Mouse (Mus musculus): ENCODE data around the gene Tdrkh.

DNA sequence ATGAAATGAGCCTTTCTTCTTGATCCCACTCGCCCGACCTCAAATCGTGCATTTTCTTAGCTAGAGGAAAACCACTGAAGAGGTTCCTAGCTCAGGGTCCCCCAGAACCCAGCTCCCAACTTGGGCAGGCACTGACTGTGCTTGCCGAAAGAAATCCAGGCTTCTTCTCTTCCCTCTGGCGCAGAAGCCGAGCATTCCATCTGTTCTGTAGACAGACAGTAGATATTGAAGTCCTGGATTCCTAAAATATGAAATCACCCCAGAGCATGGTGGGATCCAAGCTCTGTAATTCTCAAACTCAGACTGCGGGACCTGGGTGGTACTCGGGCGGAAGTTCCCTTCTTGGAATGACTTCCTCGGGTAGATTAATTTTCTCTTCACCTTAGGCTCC, 60.0 kb downstream of the Tdrkh start:
- TF ChIP-seq POLR2A (IDR thresholded peaks at IDR 0.05; ENCODE audit: control insufficient read depth, extremely low read depth, insufficient read depth, low read length, poor library complexity) (no peak), CTCF (IDR thresholded peaks at IDR 0.05; ENCODE audit: borderline replicate concordance, control insufficient read depth, extremely low read depth, insufficient read depth, low read length, poor library complexity) (no peak)
